Mouse (Mus musculus) heart, adult 9 months (tissue): ENCODE results near the gene Kcmf1.
"Not testable (repeated sequence)": the region's sequence is repeated elsewhere in the genome, so short reads cannot be mapped to it uniquely, and the experiment has no call there.

Experiments used
- DNase-seq, 2 experiments: peaks; one replicate each; pipeline ENCODE4 v3.0.0; 2022; ENCODE audit warnings: low spot score in 2 of 2

Kcmf1 gene

GRCm38 (mm10) chr6:72841986-72842502, 57.7 kb downstream of the Kcmf1 start:
- DNase-seq: no peak

- no peak for DNase-seq
Observed at GRCm38 (mm10) chr6:72840867-72841780, 58.7 kb downstream of the Kcmf1 start.

DNA sequence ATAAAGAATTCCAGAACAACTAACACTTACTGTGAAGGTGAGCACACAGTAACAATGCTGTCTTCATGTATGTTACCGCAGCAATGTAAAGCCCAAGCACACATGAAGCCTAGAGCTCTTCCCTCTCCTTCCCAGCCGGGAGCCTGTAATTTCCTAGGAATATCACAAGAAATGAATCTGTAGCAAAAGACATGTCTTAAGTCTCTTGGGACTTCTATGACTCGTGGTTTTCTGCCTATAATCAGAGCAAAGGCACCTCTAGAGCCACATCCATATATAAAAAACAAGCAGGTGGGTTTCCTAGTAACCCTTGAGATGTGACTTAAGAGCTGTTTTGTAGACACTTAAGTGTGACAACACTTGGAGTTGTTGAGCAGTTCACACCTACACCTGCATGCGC, 62.0 kb downstream of the Kcmf1 start:
- no peak for DNase-seq

- no peak for DNase-seq
Observed at GRCm38 (mm10) chr6:72834518-72834917, 65.3 kb downstream of the Kcmf1 start.

GRCm38 (mm10) chr6:72831858-72832257, 67.9 kb downstream of the Kcmf1 start:
- no peak for DNase-seq

DNA sequence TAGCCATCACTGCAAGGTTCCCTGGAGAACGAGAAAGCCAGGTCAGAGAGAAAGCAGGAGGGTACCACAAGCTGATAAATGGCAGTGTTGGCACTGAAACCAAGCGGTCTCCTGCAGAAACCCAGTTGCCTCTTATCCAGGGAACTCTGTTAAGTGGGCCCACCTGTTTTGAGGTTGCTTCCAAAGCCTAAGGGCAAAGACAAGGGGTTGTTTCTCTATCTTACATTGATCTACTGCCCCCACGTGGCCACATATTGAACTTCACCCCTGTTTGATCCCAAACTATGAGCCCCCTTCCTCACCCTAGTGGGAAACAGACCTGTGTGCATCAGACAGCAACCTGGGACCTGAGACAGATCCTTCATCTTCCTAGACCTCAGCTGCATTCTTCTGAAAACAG, 68.5 kb downstream of the Kcmf1 start:
- DNase-seq: peak; percentile 31 to 44

GRCm38 (mm10) chr6:72828857-72829256, 70.9 kb downstream of the Kcmf1 start:
- no peak for DNase-seq

GRCm38 (mm10) chr6:72828037-72828436, 71.7 kb downstream of the Kcmf1 start:
- DNase-seq: not testable (repeated sequence)

DNA sequence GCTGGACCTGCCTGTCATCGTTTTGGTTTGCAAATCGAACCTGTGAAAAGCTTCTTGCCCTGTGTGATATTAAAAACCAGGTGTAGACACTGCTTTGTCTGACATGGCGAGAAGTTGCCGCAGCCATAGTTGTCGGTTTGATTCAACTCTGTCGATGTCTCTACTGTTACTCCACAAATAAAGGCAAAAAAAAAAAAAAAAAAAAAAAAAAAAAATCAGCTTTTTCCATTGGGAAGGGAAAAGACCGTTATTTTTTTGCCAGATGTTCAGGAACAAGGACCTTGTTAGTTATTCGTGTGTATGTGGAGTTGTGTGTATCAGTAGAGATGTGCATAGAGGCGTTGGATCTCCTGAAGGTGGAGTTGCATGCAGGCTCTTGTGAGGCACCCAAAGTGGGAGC, 74.0 kb downstream of the Kcmf1 start:
- no peak for DNase-seq

DNA sequence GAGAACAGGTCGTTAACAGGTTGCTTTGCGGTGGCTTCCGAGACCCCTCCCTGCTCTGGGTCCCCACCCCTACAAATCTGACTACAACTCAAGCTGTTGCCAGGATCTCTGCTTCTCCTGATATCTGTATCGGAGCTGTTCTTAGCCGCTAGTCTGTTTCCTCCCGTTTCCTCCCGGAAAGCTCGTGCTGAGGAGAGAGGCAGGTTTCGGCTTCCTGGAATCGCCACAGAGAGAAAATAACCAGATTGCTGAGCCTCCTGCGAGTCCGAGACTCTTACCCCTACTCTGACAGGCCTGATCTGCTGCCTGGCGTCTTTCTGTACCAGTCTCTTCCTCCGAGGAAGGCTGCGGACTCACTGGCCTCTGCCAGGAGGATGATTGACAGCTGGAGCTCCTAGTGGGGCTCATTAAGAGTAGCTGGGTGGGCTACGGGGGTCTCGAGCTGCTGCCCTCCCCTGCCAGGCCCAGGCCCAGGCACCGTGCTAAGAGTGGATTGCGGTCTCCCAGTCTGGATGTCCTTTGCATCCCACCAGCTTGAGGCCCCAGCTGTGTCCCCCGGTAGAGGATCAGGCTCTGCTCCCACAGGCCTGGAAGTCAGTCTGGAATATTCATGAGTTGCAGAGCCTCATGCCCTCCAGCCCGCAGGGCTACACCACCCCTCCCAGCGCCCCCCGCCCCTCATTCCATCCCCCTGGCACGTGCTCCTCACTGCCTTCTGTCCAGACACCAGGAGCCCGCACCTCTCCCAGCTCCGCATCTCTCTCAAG, 74.6 kb downstream of the Kcmf1 start:
- peak; percentile 10 to 32 for DNase-seq

DNA sequence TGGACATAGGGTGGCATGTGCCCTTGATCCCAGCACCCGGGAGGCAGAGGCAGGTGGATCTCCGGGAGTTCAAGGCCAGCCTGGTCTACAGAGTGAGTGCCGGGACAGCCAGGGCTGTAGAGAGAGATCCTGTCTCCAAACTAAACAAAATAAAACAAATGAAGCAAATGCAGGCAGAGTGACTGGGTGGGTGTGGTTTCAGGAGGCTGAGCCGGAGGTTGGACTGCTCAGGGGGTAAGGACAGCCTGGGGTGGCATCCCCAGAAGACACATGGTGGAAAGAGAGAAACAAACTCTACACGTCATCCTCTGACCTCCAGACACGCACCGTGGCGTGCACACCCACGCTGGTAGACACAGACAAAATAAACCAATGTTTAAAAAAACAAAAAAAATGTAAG, 86.3 kb downstream of the Kcmf1 start:
- DNase-seq: no peak

GRCm38 (mm10) chr6:72810248-72810647, 89.5 kb downstream of the Kcmf1 start:
- no peak for DNase-seq

DNA sequence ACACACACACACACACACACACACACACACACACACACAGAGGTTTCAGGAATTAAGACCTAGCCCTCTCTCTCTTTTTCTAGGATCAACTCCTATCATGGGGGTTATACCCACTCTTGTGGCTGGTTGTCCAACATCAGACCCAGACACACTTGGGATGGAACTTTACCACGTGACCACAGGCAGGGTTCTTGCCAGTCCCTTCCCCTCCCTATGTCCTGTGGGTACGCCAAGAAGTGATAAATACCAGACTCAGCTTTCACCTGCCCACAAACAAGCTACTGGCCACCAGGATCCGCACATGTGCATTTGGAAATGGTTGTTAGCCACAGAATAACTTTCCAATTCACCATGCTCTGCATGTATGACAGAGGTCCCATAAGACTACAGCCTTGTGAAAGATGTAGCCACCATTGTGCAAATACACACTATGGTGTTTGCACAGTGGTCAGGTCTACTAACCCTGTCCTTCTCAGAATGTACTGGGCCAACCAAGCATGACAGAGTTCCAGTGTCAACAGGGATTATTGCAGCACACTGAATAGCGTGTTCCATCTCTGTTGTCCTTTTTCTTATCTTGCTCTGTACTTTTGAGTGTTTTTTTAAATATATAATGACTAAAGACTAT, 90.1 kb downstream of the Kcmf1 start:
- DNase-seq: no peak

- DNase-seq: no peak
Observed at GRCm38 (mm10) chr6:72808342-72808741, 91.4 kb downstream of the Kcmf1 start.

GRCm38 (mm10) chr6:72803669-72804068, 96.1 kb downstream of the Kcmf1 start:
- no peak for DNase-seq

- DNase-seq: peak in 1 of 2 experiments; percentile 26
Observed at GRCm38 (mm10) chr6:72802119-72802518, 97.7 kb downstream of the Kcmf1 start.

DNA sequence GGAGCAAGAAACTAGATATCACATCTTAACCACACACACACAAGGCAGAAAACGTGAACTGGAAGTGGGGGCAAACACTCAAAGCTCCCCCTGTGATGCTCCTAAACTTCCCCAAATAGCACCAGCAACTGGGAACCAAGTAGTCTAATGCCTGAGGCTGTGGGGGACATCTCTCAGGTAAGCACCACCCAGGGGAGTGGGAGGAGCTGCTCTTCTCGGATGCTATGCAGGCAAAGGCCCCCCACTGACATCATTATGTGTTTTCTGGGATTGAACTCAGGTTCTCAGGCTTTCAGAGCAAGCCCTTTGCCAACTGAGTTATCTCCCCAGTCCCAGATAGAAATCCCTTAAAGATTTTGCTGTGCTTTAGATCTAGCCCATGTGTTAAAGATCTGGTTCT, 99.1 kb downstream of the Kcmf1 start:
- no peak for DNase-seq

DNA sequence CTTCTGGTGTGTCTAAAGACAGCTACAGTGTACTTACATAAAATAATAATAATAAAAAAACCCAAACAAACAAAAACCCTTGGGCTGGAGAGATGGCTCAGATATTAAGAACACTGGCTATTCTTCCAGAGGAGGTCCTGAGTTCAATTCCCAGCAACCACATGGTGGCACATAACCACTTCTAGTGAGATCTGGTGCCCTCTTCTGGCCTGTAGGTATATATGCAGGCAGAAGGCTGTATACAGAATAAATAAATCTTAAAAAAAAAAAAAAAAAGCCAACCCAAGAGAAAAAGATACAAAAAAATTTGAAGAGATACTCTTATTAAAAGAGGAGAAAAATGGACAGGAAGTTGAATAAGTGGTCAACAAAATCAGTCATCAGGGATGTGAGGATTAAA, 102.0 kb downstream of the Kcmf1 start:
- DNase-seq: no peak

GRCm38 (mm10) chr6:72795444-72795843, 104.3 kb downstream of the Kcmf1 start:
- no peak for DNase-seq

- DNase-seq: no peak
Observed at GRCm38 (mm10) chr6:72794870-72795269, 104.9 kb downstream of the Kcmf1 start.

DNA sequence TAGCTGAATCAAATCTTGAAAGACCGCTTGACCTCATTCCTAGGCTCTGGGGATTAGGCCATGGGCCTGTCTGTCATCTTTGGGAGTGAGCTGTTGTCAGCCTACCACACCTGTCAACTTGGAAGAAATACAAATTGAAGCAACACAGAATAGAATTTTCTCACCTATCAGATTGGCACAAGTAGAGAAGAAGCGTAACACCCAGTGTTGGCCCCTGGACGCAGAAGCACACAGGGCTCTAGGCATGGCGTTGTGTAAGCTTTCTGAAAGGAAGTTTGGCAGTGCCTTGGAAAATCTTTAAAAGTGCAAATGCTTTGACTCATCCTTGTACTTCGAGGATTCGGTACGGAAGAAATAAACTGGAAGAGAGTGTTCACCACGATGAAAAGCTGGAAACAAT, 107.1 kb downstream of the Kcmf1 start:
- DNase-seq: no peak
